Mouse (Mus musculus): ENCODE measurements around the gene Gm45808. TPM values are rescaled to one million over a fixed set of nuclear protein-coding genes. Genes with fewer than 3 reads are reported as not detected.

Gene Gm45808
- polyA plus RNA-seq, 1 experiment from 2014 or later: not detected

- no peaks in the 10 kb centered on the region for H3K9me3 ChIP-seq (replicated peaks)
- ATAC-seq (replicated peaks; ENCODE audit: insufficient number of reproducible peaks, insufficient read depth, low FRiP score, low read depth): no peak
- peaks cover 62% of the 10 kb centered on the region for H3K27me3 ChIP-seq
- no peak overlapping the region for H3K9ac ChIP-seq
- WGBS: 17% methylated on average over 27 of the region's 27 CpGs
- H3K4me2 ChIP-seq: no peak overlapping the region
- H3K36me3 ChIP-seq: peaks cover 43% of the 10 kb centered on the region
- no peak overlapping the region for H3K4me3 ChIP-seq
- H3K27ac ChIP-seq: no peak overlapping the region
- peaks cover 13% of the 10 kb centered on the region for H3K4me1 ChIP-seq (replicated peaks)
Measured at GRCm38 (mm10) chr7:45419859-45420614, 66.6 kb downstream of the Gm45808 start.

GRCm38 (mm10) chr7:45417962-45418492, 68.6 kb downstream of the Gm45808 start:
- no peak overlapping the region for H3K4me2 ChIP-seq
- WGBS: 6% methylated on average over 13 of the region's 13 CpGs
- no peak overlapping the region for H3K9ac ChIP-seq
- no peak for ATAC-seq (replicated peaks; ENCODE audit: insufficient number of reproducible peaks, insufficient read depth, low FRiP score, low read depth)
- H3K4me3 ChIP-seq: no peak overlapping the region
- H3K27me3 ChIP-seq: peaks cover 80% of the 10 kb centered on the region
- no peak overlapping the region for H3K27ac ChIP-seq
- peaks cover 23% of the 10 kb centered on the region for H3K36me3 ChIP-seq
- H3K4me1 ChIP-seq (replicated peaks): peaks cover 33% of the 10 kb centered on the region
- no peaks in the 10 kb centered on the region for H3K9me3 ChIP-seq (replicated peaks)

Small RNA genes lying within 50 kb of the gene (microRNA-seq; reads per million reads assigned to microRNA genes)
- not detected for gene Gm22133

Other genes starting within 250 kb of the Gm45808 start
- 2.4 and 8.3 TPM in 2 replicates for gene Cd37, start 247.7 kb downstream of the Gm45808 start, polyA plus RNA-seq (2015; fragmentation: Nextera tagmentation; extraction: Ambion mirVana)
- gene Slc6a16, start 245.7 kb downstream of the Gm45808 start, polyA plus RNA-seq (2015; fragmentation: Nextera tagmentation; extraction: Ambion mirVana): 0.11 and 0.18 TPM in 2 replicates
- gene Slc6a21, start 209.3 kb downstream of the Gm45808 start, polyA plus RNA-seq (2015; fragmentation: Nextera tagmentation; extraction: Ambion mirVana): not detected in 2 replicates
- 12.7 and 15.8 TPM in 2 replicates for gene Trpm4, start 153.0 kb downstream of the Gm45808 start, polyA plus RNA-seq (2015; fragmentation: Nextera tagmentation; extraction: Ambion mirVana)
- 25.2 and 26.4 TPM in 2 replicates for gene Hrc, start 151.5 kb downstream of the Gm45808 start, polyA plus RNA-seq (2015; fragmentation: Nextera tagmentation; extraction: Ambion mirVana)
- gene Ppfia3, start 119.8 kb downstream of the Gm45808 start, polyA plus RNA-seq (2015; fragmentation: Nextera tagmentation; extraction: Ambion mirVana): 1.6 and 2.1 TPM in 2 replicates
- 1.2 and 1.3 TPM in 2 replicates for gene Lin7b, start 116.2 kb downstream of the Gm45808 start, polyA plus RNA-seq (2015; fragmentation: Nextera tagmentation; extraction: Ambion mirVana)
- 123 and 146 TPM in 2 replicates for gene Snrnp70, start 91.1 kb downstream of the Gm45808 start, polyA plus RNA-seq (2015; fragmentation: Nextera tagmentation; extraction: Ambion mirVana)
- 0.33 and 0.58 TPM in 2 replicates for gene Kcna7, start 81.2 kb downstream of the Gm45808 start, polyA plus RNA-seq (2015; fragmentation: Nextera tagmentation; extraction: Ambion mirVana)
- 0.81 and 1.6 TPM in 2 replicates for gene Ntf5, start 73.1 kb downstream of the Gm45808 start, polyA plus RNA-seq (2015; fragmentation: Nextera tagmentation; extraction: Ambion mirVana)
- not detected in 2 replicates for gene Lhb, start 66.0 kb downstream of the Gm45808 start, polyA plus RNA-seq (2015; fragmentation: Nextera tagmentation; extraction: Ambion mirVana)
- gene Gys1, start 52.0 kb downstream of the Gm45808 start, polyA plus RNA-seq (2015; fragmentation: Nextera tagmentation; extraction: Ambion mirVana): 111 and 113 TPM in 2 replicates
- 65.0 and 82.1 TPM in 2 replicates for gene Ruvbl2, start 48.7 kb downstream of the Gm45808 start, polyA plus RNA-seq (2015; fragmentation: Nextera tagmentation; extraction: Ambion mirVana)
- gene Ftl1, start 26.9 kb downstream of the Gm45808 start, polyA plus RNA-seq (2015; fragmentation: Nextera tagmentation; extraction: Ambion mirVana): 3,328 and 3,965 TPM in 2 replicates
- gene Bax, start 19.9 kb downstream of the Gm45808 start, polyA plus RNA-seq (2015; fragmentation: Nextera tagmentation; extraction: Ambion mirVana): 107 and 112 TPM in 2 replicates
- gene Tulp2, start 4.9 kb downstream of the Gm45808 start, polyA plus RNA-seq (2015; fragmentation: Nextera tagmentation; extraction: Ambion mirVana): 0.28 and 1.3 TPM in 2 replicates
- gene Dhdh, start 2.0 kb upstream of the Gm45808 start, polyA plus RNA-seq (2015; fragmentation: Nextera tagmentation; extraction: Ambion mirVana): 4.0 and 4.1 TPM in 2 replicates
- 144 and 177 TPM in 2 replicates for gene Nucb1, start 23.6 kb upstream of the Gm45808 start, polyA plus RNA-seq (2015; fragmentation: Nextera tagmentation; extraction: Ambion mirVana)
- 25.3 and 37.6 TPM in 2 replicates for gene Ppp1r15a, start 39.5 kb upstream of the Gm45808 start, polyA plus RNA-seq (2015; fragmentation: Nextera tagmentation; extraction: Ambion mirVana)
- 1.0 and 2.6 TPM in 2 replicates for gene Plekha4, start 39.5 kb upstream of the Gm45808 start, polyA plus RNA-seq (2015; fragmentation: Nextera tagmentation; extraction: Ambion mirVana)
- gene Hsd17b14, start 68.1 kb upstream of the Gm45808 start, polyA plus RNA-seq (2015; fragmentation: Nextera tagmentation; extraction: Ambion mirVana): 0.24 and 0.82 TPM in 2 replicates
- 79.4 and 84.5 TPM in 2 replicates for gene Bcat2, start 83.3 kb upstream of the Gm45808 start, polyA plus RNA-seq (2015; fragmentation: Nextera tagmentation; extraction: Ambion mirVana)
- gene Fgf21, start 128.7 kb upstream of the Gm45808 start, polyA plus RNA-seq (2015; fragmentation: Nextera tagmentation; extraction: Ambion mirVana): 0.13 and 1.2 TPM in 2 replicates
- gene Fut1, start 130.5 kb upstream of the Gm45808 start, polyA plus RNA-seq (2015; fragmentation: Nextera tagmentation; extraction: Ambion mirVana): 0.15 and 0.66 TPM in 2 replicates
- 0.33 and 0.35 TPM in 2 replicates for gene Izumo1, start 135.0 kb upstream of the Gm45808 start, polyA plus RNA-seq (2015; fragmentation: Nextera tagmentation; extraction: Ambion mirVana)
- 19.6 and 23.4 TPM in 2 replicates for gene Rasip1, start 140.7 kb upstream of the Gm45808 start, polyA plus RNA-seq (2015; fragmentation: Nextera tagmentation; extraction: Ambion mirVana)
- gene Mamstr, start 153.2 kb upstream of the Gm45808 start, polyA plus RNA-seq (2015; fragmentation: Nextera tagmentation; extraction: Ambion mirVana): 7.3 and 7.4 TPM in 2 replicates
- gene Fut2, start 179.6 kb upstream of the Gm45808 start, polyA plus RNA-seq (2015; fragmentation: Nextera tagmentation; extraction: Ambion mirVana): 1.5 and 1.6 TPM in 2 replicates
- 0.14 TPM in 1 of 2 replicates, not detected in the other for gene Ntn5, start 197.2 kb upstream of the Gm45808 start, polyA plus RNA-seq (2015; fragmentation: Nextera tagmentation; extraction: Ambion mirVana)
- 0.13 and 0.34 TPM in 2 replicates for gene Sec1, start 207.6 kb upstream of the Gm45808 start, polyA plus RNA-seq (2015; fragmentation: Nextera tagmentation; extraction: Ambion mirVana)
- 5.1 and 6.0 TPM in 2 replicates for gene Car11, start 213.0 kb upstream of the Gm45808 start, polyA plus RNA-seq (2015; fragmentation: Nextera tagmentation; extraction: Ambion mirVana)
- 3.0 and 4.3 TPM in 2 replicates for gene Dbp, start 218.3 kb upstream of the Gm45808 start, polyA plus RNA-seq (2015; fragmentation: Nextera tagmentation; extraction: Ambion mirVana)
- gene Rpl18, start 228.6 kb upstream of the Gm45808 start, polyA plus RNA-seq (2015; fragmentation: Nextera tagmentation; extraction: Ambion mirVana): 540 and 572 TPM in 2 replicates
- gene Sphk2, start 231.2 kb upstream of the Gm45808 start, polyA plus RNA-seq (2015; fragmentation: Nextera tagmentation; extraction: Ambion mirVana): 13.7 and 21.0 TPM in 2 replicates
- gene Fam83e, start 234.4 kb upstream of the Gm45808 start, polyA plus RNA-seq (2015; fragmentation: Nextera tagmentation; extraction: Ambion mirVana): 0.25 and 0.65 TPM in 2 replicates
- not detected in 2 replicates for gene Spaca4, start 239.0 kb upstream of the Gm45808 start, polyA plus RNA-seq (2015; fragmentation: Nextera tagmentation; extraction: Ambion mirVana)